Mouse (Mus musculus): ENCODE measurements around the gene Abca8b.

DNA sequence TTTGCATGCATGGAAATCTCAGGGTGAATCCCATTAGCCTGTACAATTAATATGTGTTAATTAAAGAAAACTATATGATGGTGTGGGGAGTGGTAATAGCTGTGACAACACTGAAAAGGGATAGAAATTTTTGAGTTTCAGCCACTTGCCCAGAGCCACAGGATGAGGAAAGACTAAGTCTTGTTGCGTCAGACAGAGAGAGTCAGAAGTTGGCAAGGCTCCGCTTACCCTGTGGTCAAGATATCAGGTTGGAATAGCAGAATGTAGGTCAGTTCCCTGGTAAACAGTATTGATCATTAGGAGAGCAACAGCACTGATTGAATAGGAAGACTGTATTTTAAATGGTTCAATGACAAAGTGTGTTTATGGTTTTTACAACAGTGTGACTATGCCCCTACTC lies 42.1 kb upstream of the Abca8b start:
- TF ChIP-seq POLR2A (IDR thresholded peaks at IDR 0.05; ENCODE audit: low read depth, low read length) (no peak), CTCF (IDR thresholded peaks at IDR 0.05; ENCODE audit: borderline replicate concordance, insufficient read depth, low read length) (no peak)
